In the genomic region with DNA sequence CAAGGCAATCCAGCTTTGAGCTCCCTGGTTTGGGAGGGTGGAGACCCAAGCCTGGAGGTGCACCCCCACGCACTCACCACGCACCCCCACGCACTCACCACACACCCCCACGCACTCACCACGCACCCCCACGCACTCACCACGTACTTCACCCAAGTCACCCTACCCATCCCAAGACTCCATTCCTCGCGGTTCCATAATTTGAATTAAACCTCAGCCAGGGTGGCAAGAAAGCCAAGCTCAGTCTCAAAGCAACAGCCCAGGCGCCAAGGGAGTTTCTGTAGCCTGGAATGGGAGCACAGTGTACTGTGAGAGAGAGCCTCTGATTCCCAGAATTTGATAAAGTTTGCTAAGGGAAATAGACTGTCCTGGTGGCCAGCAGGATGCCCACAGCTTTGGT, we compare ENCODE assay signal across 29 mouse cellular contexts. TPM values are rescaled to one million over a fixed set of nuclear protein-coding genes. Genes with fewer than 3 reads are reported as not detected.
DNase-seq lines count a peak whose midpoint lies in the region; ATAC-seq lines count a peak whose summit lies in the region.
"Had no signal": no experiment of that assay in that cellular context is flagged by ENCODE, and none has a peak within 500 bp of the region (broad histone marks: within the 10 kb centered on the region; RNA-seq: fewer than 3 reads in every experiment).

No protein-coding gene starts in this region.

- H3K27ac ChIP-seq in forebrain, embryonic 11.5 days (ENCODE audit: low read depth, low read length): no peak overlapping the region
- no peak overlapping the region for H3K27ac ChIP-seq in forebrain, embryonic 15.5 days (replicated peaks)
- peak overlapping the region; percentile 94 for H3K27ac ChIP-seq in embryonic facial prominence, embryonic 10.5 days (replicated peaks)
- H3K27ac ChIP-seq in embryonic facial prominence, embryonic 13.5 days: peak overlapping the region; percentile 97
- H3K27ac ChIP-seq: gastrocnemius, adult 2 months; heart, embryonic 10.5 days; heart, embryonic 15.5 days; hindbrain, embryonic 10.5 days; hindbrain, embryonic 13.5 days; intestine, embryonic 15.5 days had no signal

- H3K9me3 ChIP-seq in forebrain, embryonic 11.5 days (ENCODE audit: control insufficient read depth, low read length): no peaks in the 10 kb centered on the region
- H3K9me3 ChIP-seq in forebrain, embryonic 15.5 days: no peaks in the 10 kb centered on the region
- no peaks in the 10 kb centered on the region for H3K9me3 ChIP-seq in embryonic facial prominence, embryonic 10.5 days
- H3K9me3 ChIP-seq in embryonic facial prominence, embryonic 13.5 days: no peaks in the 10 kb centered on the region
- H3K9me3 ChIP-seq: heart, embryonic 10.5 days; heart, embryonic 15.5 days; hindbrain, embryonic 10.5 days; hindbrain, embryonic 13.5 days; intestine, embryonic 15.5 days had no signal

- DNase-seq in forebrain, embryonic 11.5 days (ENCODE audit: low spot score): peak; percentile 51
- DNase-seq in heart, adult 11 months: peak; percentile 81
- DNase-seq in heart, adult 9 months (ENCODE audit: low spot score in 2 of 2): no peak
- no peak for DNase-seq in embryonic facial prominence, embryonic 10.5 days (ENCODE audit: low spot score)
- no peak for DNase-seq in left cerebral cortex, adult 9 months (ENCODE audit: low spot score in 2 of 2)
- DNase-seq: adrenal gland, adult 8-10 months; adrenal gland, postnatal 25 days; cerebellum, adult 11 months; cerebellum, adult 2 months; cerebellum, adult 9-11 months; cerebellum, postnatal 25 days; gastrocnemius, adult 2 months; gastrocnemius, postnatal 14 days; heart, adult 18-20 months; heart, postnatal 10 days; heart, postnatal 36 days; kidney, adult 11 months; kidney, adult 8-10 months had no signal

- ATAC-seq in forebrain, embryonic 11.5 days (replicated peaks; ENCODE audit: low FRiP score): no peak
- ATAC-seq in forebrain, embryonic 15.5 days (replicated peaks): no peak
- no peak for ATAC-seq in embryonic facial prominence, embryonic 13.5 days (ENCODE audit: insufficient number of reproducible peaks, insufficient read depth, low FRiP score, low TSS enrichment, low read depth)
- no peak for ATAC-seq in cerebellum, adult (ENCODE audit: insufficient number of reproducible peaks, low FRiP score, low TSS enrichment)
- ATAC-seq: activated CD4-positive, CD25-positive, alpha-beta regulatory T cell, adult 4 months; forebrain, embryonic 16.5 days; hindbrain, embryonic 16.5 days; intestine, embryonic 15.5 days had no signal

- peaks cover 12% of the 10 kb centered on the region for H3K4me1 ChIP-seq in forebrain, embryonic 11.5 days (replicated peaks; ENCODE audit: control insufficient read depth, insufficient read depth, low read length)
- H3K4me1 ChIP-seq in forebrain, embryonic 15.5 days: peaks cover 11% of the 10 kb centered on the region
- peaks cover 27% of the 10 kb centered on the region for H3K4me1 ChIP-seq in embryonic facial prominence, embryonic 10.5 days
- peaks cover 30% of the 10 kb centered on the region for H3K4me1 ChIP-seq in embryonic facial prominence, embryonic 13.5 days

- H3K27me3 ChIP-seq in forebrain, embryonic 11.5 days (ENCODE audit: control insufficient read depth, insufficient read depth, low read length): peaks cover 62% of the 10 kb centered on the region
- H3K27me3 ChIP-seq in forebrain, embryonic 15.5 days: peaks cover 46% of the 10 kb centered on the region
- H3K27me3 ChIP-seq in embryonic facial prominence, embryonic 10.5 days (replicated peaks; ENCODE audit: low read depth, poor library complexity, severe bottlenecking): peaks cover 100% of the 10 kb centered on the region
- peaks cover 73% of the 10 kb centered on the region for H3K27me3 ChIP-seq in embryonic facial prominence, embryonic 13.5 days

- no peaks in the 10 kb centered on the region for H3K36me3 ChIP-seq in forebrain, embryonic 11.5 days (ENCODE audit: control insufficient read depth, insufficient read depth, low read length)
- no peaks in the 10 kb centered on the region for H3K36me3 ChIP-seq in forebrain, embryonic 15.5 days
- no peaks in the 10 kb centered on the region for H3K36me3 ChIP-seq in embryonic facial prominence, embryonic 10.5 days (replicated peaks)
- no peaks in the 10 kb centered on the region for H3K36me3 ChIP-seq in embryonic facial prominence, embryonic 13.5 days
- H3K36me3 ChIP-seq: heart, embryonic 10.5 days; heart, embryonic 15.5 days; hindbrain, embryonic 10.5 days; hindbrain, embryonic 13.5 days; intestine, embryonic 15.5 days had no signal

- H3K4me2 ChIP-seq in forebrain, embryonic 11.5 days (ENCODE audit: low read depth, low read length, severe bottlenecking): no peak overlapping the region
- no peak overlapping the region for H3K4me2 ChIP-seq in forebrain, embryonic 15.5 days (replicated peaks)
- peak overlapping the region; percentile 71 for H3K4me2 ChIP-seq in embryonic facial prominence, embryonic 13.5 days
- H3K4me2 ChIP-seq: heart, embryonic 15.5 days; hindbrain, embryonic 13.5 days; intestine, embryonic 15.5 days had no signal

- no peak overlapping the region for H3K4me3 ChIP-seq in forebrain, embryonic 11.5 days (ENCODE audit: low read depth, low read length)
- H3K4me3 ChIP-seq in forebrain, embryonic 15.5 days: no peak overlapping the region
- H3K4me3 ChIP-seq in embryonic facial prominence, embryonic 10.5 days: peak overlapping the region; percentile 74
- H3K4me3 ChIP-seq in embryonic facial prominence, embryonic 13.5 days: peak overlapping the region; percentile 62
- H3K4me3 ChIP-seq: gastrocnemius, adult 2 months; heart, embryonic 10.5 days; heart, embryonic 15.5 days; hindbrain, embryonic 10.5 days; hindbrain, embryonic 13.5 days; intestine, embryonic 15.5 days had no signal

- no peak overlapping the region for H3K9ac ChIP-seq in forebrain, embryonic 11.5 days (ENCODE audit: low read length)
- no peak overlapping the region for H3K9ac ChIP-seq in forebrain, embryonic 15.5 days (replicated peaks)
- H3K9ac ChIP-seq in embryonic facial prominence, embryonic 13.5 days: peak overlapping the region; percentile 82
- H3K9ac ChIP-seq: heart, embryonic 15.5 days; hindbrain, embryonic 13.5 days; intestine, embryonic 15.5 days had no signal

- WGBS in forebrain, embryonic 11.5 days: 3% methylated on average over 10 of the region's 10 CpGs
- 3% methylated on average over 10 of the region's 10 CpGs for WGBS in forebrain, embryonic 15.5 days
- WGBS in embryonic facial prominence, embryonic 10.5 days: 4% methylated on average over 10 of the region's 10 CpGs
- 2% methylated on average over 10 of the region's 10 CpGs for WGBS in embryonic facial prominence, embryonic 13.5 days

RNA-seq across cellular contexts. Expression of a gene that starts 4.3 kb away (rescaled TPM):
- polyA plus RNA-seq in forebrain, embryonic 11.5 days (2014; fragmentation: Nextera tagmentation; extraction: Ambion mirVana): 19.8 and 31.4 TPM in 2 replicates
- 22.6 and 25.3 TPM in 2 replicates for polyA plus RNA-seq in forebrain, embryonic 15.5 days (2015; fragmentation: Nextera tagmentation; extraction: Ambion mirVana)
- polyA plus RNA-seq in embryonic facial prominence, embryonic 10.5 days (2016; fragmentation: Nextera tagmentation; extraction: Ambion mirVana): 59.5 and 63.6 TPM in 2 replicates
- polyA plus RNA-seq in embryonic facial prominence, embryonic 13.5 days (2015; fragmentation: Nextera tagmentation; extraction: Ambion mirVana): 58.2 and 61.9 TPM in 2 replicates
- polyA plus RNA-seq: activated CD4-positive, CD25-positive, alpha-beta regulatory T cell, adult 4 months; cerebellum, adult 2 months had no signal

Comparison
In these comparisons a context has a peak if more than half of its experiments do, and no peak if none do; other contexts are left out.
1. DNase-seq: peak in forebrain, embryonic 11.5 days (single experiment) and heart, adult 11 months (single experiment); none in heart, adult 9 months (0 of 2), embryonic facial prominence, embryonic 10.5 days (single experiment) and left cerebral cortex, adult 9 months (0 of 2).
2. H3K27ac ChIP-seq: peak in embryonic facial prominence, embryonic 10.5 days (single experiment) and embryonic facial prominence, embryonic 13.5 days (single experiment); none in forebrain, embryonic 11.5 days (single experiment) and forebrain, embryonic 15.5 days (single experiment).
3. H3K4me3 ChIP-seq: peak in embryonic facial prominence, embryonic 10.5 days (single experiment) and embryonic facial prominence, embryonic 13.5 days (single experiment); none in forebrain, embryonic 11.5 days (single experiment) and forebrain, embryonic 15.5 days (single experiment).